Mouse (Mus musculus) right cerebral cortex, postnatal 36 days (tissue): ENCODE measurements at regions not wholly inside any gene's neighbourhood (a gene's known extent, or its start where the extent isn't known, plus 50 kb on each side); places are given as distances from the start of the nearest gene placed in this dataset.
A peak's percentile ranks its signal among the peaks of the same experiment; 100 is the strongest.

Experiments
- DNase-seq, 2 experiments: peaks; one replicate each; pipeline ENCODE4 v3.0.0; 2022; ENCODE audit warnings: low spot score in 2 of 2, mixed read lengths in 1 of 2

DNA sequence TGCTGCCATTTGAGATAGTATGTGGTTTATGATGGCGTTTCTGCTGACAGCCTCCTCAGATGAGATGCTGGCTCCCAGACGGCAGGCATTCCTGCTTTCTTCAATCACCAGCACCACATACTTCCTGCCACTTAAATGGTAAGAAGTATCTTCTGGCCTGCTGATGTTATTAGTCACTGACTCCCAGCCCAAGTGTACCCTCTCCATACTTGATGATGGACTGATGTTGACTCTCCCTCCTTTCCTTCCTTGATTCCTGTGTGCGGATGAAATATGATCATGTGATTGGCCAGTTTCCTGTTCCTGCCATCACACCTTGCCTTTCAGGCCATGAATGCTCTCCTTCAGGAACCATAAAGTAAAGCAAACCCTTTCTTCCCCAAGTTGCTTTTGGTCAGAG is 50.8 kb upstream of the Rpl10-ps3 start:
- no peak for DNase-seq

DNA sequence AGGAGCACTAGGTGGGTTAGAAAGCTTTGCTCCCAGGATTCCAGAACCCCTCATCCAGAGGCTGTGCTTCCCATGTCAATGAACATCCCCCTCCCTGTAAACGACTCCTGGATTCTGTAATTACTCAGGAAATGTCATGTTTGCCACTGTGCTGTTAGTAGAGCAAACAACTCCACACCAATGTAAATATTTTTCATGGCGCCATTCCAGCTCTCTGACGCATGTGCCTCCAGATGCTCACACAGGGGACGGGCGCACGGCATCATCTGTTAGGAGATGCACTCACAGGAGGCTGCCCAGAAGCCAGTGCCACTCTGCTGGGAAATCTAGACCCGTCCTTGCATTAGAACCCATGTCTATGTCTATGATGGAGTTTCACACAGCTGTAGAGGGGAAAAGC is 51.3 kb upstream of the Rpl10-ps3 start:
- no peak for DNase-seq

DNA sequence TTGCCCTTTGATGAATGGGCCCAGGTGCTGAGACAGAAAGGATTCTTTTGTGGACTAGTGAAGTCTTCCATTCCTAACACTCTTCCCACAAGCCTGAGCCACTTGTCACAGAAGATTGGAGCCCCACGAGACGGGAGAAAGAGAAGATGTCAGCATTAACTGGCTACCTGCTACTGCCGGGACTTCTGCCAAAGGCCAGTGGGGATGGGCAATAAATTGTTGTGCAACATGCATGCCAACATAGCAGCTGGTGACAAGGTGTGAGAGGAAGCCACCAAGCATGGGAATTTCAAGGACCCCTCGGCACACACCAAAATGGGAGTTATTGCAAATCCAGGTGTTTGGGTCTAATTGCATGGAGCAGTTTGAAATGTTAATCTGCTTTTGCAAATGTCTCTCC is 63.6 kb upstream of the Rpl10-ps3 start:
- DNase-seq: no peak

DNA sequence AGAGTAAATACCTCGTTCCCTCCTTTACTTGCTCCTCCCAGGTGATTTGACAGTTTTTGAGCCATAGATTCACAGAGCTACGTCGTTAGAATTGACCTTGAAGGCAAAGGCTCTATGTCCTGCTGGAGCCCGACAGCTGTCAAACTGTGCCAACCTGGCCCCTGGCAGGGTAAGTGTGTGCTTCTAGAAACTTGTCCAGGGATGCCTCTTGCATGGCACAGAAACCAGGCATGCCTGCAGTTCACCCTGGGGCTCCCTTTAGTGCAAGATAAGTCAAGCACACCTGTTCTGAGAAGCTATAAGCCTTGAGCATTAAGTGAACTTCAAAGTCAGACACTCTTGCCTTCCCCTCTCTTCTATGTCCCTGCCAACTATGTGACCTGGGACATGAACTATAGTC is 64.1 kb upstream of the Rpl10-ps3 start:
- DNase-seq: no peak

DNA sequence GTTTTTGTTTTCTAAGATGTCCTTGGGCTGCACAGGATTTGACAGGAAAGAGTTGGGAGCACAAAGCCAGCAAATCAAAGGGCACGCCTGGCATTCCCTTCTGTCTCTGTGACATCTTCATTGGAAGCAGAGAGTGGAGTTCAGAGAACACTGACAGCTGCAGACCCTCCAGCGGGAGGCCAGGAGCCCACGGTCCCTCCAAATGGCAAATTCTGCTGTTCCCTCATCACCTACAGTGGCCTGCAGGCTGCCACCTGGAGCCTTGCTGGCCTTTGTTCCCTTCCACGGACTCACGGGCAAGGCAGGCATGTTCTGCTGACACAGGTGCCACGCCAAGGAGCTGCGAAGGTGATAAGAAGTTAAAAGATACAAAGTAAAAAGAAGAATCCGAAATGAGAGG is 68.2 kb upstream of the Rpl10-ps3 start:
- no peak for DNase-seq

DNA sequence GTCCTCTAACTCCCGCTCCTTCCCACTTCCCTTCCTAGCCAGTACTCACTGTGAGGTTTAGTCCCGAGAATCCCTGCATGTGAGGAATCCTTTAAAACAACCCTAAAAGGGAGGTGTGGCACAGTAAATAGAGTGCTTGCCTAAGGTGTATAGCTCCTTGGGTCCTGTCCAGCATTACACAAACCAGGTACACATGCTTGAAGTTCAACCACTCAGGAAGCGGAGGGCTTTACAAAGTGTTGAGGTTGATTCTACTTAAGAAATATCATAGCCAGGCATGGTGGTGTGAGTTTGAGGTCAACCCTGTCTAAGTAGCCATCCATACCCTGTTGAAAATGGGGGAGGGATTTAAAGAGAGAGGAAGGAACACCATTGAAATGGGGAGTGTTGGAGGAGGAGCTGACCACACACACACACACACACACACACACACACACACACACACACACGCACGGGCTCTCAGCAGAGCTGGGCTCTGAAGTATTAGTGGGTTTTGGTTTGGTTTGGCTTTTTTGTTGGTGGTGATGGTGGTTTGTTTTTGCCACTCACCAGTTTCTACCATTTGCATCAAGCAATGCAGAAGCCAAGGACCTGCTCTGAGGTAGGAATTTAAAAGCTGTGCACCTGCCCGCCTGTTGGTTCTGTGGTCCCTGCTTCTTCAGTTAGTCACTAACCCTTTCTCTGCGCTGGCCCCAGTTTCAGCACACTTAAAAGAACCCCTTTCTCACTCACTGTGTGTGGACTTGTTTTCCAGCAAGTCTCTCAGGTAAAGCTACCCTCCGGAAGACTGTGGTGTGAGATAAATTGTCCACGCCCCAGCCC is 69.0 kb upstream of the Rpl10-ps3 start:
- no peak for DNase-seq

DNA sequence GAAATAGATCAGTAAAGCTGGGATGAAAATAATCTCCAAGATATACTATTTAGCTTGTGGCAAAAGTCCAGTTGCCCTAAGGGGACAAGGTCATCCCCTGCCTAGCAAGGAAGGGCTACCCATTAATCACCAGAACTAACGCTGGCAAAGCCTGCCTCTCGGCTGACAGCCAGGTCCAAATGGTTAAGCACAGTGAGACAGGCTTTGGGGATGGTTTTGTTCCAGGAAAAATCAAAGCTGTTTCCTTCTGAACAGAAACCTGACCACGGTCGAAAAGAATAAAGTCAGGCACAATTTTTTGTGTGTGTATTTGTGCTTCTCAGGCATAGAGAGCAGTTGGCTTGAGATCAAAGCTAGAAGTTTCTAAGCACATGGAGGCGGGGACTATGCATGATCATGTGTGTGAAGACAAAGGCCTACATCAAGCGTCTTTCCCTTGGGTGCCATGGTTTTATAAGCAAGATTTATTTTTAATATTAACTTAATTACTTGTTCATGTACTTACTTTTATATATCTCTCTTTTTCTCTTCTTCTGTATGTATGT is 70.1 kb upstream of the Rpl10-ps3 start:
- DNase-seq: no peak

DNA sequence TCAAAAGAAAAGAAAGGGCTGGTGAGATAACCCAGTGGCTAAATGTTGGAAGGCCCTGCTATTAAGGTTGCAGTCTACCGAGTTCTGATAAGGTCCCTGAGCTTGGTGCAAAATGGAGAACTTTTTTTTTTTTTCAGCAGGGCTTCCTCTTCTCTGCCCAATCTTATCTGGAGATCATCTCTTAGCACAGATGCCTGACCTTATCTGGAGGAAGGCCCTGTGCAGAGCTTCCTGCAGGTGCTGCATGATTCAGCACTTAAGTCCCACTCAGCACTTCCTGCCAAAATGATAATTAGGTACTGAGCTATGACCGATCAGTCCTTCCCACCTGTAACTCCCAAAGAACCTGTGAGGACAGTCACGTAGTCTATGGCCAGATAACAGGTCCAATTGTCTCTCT is 71.9 kb upstream of the Rpl10-ps3 start:
- no peak for DNase-seq

DNA sequence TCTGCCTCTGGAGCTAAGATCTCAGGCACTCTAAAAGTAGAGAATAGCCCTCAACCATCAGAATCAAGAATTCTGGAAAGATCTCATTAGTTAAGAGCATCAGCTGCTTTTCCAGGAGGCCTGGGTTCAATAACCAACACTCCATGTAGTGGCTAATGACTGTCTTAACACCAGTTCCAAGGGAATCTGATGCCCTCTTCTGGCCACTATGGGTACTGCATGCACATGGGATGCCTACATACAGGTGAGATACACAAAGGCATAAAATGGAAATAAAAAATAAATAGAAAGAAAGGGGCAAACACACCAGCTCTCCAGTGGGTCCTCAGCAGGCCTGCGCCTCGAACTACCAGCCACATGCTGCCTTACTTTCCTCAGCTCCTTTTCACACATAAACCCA is 73.3 kb upstream of the Plet1 start:
- no peak for DNase-seq

DNA sequence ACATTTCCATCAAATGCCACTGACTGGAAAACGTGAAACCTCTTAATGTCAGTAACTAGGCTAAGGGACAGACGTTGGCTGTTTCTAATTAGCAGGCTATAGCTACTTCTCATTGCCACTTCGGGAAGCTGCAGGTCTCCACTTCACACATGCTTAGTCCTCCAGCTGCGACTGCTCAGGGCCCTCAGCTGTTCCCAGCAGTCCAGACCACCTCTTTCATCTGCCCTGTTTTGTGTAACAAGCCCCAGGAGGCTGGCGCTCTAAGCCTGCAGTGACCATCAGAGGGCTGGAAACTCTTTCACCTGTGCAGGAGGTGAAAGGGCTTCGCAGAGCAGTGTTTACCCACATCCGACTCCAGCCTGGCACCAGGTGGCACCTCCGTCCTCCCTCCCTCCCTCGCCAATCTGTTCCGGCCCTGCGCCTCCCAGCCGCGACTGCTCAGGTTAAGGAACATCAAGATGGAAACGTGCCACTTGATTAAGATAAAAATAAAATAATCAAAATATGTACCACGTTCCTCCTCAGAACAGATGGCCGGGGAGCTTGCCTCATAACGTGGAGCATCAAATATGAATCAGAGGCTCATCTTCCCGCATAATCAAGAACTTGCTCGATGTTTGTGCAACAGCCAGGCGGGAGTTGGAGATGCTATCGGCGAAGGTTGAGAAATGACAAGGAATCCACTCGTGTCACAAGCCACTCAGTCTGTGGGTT is 72.6 kb upstream of the Plet1 start:
- DNase-seq: peak in 1 of 2 experiments; percentile 19

DNA sequence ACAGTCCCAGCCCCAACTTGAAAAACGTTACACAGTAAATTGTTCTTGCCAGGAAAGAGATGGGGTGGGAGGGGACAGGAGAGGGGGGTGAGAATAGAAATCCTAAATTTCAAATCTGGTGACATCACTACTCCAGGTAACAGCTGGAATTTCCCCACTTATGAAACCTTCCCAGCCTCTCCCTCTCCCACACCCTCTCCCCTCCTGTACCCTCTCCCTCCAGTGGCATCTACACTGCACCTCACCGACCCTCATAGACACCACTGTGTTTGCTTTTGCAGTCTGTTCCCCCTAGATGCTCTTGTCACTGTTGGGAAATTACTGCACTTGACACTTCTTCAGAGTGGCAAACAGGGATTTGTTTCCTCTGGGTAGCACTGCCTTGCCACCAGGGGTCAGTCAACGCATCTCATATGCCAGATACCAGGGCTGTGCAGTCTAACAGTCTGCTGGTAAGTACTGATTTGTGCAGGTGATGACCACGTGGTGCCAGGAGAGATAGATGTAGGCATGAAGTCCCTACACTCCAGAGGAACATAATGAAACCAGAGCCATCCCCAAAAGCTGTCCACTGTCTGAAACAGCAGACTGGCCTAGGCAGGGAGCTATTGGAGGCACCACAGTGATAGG is 68.3 kb upstream of the Plet1 start:
- DNase-seq: no peak

DNA sequence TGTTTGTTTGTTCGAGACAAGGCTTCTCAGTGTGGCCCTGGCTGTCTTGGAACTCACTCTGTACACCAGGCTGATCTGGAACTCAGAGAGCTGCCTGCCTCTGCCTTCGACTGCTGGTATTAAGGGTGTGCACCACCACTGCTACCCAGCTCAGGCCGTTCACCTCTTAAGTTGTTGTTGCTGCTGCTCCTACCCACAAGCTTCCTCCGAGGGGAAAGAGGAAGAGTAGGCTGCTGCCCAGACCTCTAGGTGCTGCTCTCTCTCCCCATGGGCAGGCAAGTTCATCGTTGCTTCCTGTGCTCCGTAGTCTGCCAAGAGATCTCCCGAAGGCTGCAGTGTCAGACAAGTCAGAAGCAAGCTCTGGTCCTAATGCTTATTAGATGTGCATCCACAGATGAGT is 64.2 kb upstream of the Plet1 start:
- DNase-seq: no peak

DNA sequence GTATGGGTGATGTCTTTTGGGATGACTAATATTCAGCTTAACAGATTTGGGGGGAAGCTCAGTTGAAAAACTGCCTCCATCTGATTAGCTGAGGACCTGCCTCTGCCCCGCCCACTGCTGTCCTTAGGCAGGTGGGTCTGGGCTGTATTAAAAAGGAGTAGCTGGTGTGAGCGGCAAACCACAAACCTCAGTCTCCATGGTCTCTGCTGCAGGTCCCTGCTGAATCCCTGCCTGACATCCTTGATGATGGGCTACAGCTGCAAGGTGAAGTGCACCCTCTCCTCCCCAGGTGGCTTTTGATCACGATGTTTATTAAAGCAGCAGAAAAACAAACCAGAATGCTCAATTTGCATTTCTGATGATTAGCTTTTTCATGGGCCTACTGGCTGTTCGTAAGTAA is 60.8 kb upstream of the Plet1 start:
- no peak for DNase-seq

DNA sequence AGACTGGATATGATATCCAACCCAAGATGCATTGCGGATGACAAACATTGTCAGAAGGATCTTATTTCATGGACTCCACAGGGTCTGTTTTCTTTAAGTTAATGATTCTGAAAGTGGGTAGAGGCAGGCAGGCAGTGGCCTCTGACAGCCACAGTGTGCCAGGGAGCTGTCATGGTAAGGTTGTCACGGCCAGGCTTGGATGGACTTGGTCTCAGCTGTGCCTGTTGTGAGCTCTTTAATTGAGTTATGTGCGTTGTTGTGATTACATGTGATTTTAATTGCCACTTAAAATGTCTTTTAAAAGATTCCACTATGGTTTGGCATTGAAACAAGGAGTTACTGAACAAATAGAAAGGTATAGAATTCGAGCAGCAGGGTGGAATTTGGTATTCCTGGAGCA is 60.3 kb upstream of the Plet1 start:
- DNase-seq: no peak

DNA sequence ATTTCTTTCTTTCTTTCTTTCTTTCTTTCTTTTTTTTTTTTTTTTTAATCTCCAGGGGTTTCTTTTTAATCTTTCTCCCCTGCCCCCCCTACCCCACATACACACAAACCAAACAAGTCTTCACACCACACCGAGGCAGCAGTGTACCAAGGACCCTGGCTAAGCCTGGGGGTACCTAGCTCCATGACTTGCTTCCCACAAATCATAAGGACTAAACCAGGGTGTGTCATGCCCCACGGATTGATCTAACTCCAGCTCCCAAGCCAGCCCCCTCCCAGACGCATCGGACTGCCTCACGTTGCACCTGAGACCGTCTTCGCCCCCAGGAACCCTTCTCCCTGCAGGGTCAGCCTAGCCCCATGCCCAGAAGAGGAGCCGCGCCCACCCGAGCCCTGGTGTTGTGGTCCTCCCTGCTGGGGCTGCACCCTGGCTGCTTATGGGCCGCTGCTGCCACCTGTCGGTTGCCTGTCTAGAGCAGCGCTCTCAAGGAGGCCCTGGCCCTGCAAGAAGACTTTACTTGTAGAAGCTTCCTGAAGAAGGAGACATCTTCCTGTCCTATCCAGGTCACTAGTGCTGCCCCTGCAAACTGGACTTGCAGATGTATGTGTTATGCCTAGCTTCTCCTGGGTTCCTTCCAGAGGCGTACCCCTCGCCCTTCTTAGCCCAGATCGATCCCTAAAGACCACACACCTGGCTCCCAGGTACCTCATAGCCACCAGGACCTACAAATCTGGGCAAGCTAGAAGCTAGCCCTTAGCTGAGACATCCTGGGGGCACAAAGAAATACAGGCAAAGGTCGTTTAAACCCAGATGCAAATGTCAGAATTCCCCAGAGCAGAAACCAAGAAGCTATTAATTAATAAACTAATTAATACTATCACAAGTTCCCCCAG is 56.2 kb upstream of the Plet1 start:
- DNase-seq: peak; percentile 61 to 72

DNA sequence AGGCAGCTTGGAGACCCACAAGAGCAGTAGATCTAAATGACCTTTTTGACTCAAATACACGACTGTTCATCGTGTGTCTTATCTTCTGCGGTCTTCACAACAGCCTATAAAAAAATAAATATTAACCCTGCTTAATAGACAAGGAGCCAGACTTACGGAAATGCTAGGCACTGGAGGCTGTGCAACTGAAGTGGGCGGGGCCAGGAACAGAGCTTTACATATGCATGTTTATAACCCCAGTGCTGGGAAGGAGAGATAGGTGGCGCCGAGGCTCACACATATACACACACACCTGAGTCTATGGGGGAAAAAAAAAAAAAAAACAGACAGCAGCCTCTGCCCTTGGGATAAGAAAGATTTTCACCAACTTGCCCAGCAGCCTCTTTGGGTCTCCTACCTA is 55.6 kb upstream of the Plet1 start:
- DNase-seq: no peak

DNA sequence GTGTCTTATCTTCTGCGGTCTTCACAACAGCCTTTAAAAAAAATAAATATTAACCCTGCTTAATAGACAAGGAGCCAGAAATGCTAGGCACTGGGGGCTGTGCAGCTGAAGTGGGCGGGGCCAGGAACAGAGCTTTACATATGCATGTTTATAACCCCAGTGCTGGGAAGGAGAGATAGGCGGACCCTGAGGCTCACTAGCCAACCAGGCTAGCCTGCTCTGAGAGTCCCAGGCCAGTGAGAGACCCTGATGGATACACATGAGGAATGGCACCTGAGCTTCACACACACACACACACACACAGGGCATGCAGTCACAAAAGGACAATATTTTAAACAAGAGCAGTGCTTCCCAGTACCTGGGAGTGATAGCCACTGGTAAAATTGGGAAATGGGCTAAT is 54.1 kb upstream of the Plet1 start:
- no peak for DNase-seq

DNA sequence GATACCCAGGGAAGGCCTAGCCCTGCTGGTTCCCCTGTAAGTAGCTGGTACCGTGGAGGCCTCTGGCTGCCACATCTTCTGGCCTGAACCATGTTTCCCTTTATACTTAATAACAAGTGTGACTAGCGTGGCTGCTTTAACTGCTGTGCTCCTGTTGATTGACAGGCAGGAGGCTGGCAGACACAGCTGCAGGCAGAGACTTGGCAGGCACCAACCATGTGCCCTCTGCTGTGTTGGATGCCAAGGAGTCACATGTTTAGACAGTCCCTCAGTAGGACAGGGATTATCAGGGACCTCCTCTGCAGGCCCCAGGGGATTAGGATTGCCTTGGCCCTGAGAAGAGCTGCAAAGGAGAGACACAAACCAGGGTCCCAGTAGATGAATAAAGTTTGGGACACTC is 53.6 kb upstream of the Plet1 start:
- DNase-seq: no peak

DNA sequence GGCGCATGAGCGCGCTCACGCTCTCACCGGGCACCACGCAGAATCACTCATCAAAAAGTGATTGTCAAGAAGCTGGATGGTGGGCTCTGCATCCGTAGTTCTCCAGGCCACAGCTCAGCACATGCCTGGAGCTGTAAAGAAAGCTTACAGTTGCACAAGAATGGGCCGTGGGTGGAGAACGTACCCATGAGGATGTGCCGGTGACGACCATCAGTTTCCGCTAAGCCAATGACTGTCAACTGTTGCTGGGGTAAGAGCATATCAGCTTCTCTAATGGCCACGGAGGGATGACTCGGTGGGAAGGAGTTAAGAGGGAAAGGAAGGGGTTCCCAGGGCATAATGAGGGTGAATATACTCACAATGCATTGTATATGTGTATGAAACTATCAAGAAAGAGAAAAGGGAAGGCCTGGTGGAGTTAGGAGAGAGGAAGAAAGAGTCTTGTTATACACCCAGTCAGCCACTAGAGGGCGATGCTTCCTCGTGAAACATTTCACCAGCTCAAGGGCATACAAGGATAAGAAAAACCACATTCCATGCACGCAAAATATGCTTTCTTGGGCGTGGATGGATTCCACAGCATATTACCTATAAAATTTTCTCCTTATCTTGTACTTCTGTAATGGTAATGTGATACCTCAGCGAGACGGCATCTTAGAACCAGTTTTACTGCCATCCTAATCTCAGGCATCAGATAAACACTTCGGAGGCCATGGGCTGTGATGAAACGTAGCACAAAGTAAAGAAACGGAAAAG is 50.4 kb upstream of the Plet1 start:
- DNase-seq: peak; percentile 20 to 44
